Mouse (Mus musculus): ENCODE measurements around the gene Il6ra. TPM values are rescaled to one million over a fixed set of nuclear protein-coding genes. Genes with fewer than 3 reads are reported as not detected.

The Il6ra gene
- polyA plus RNA-seq, 1 experiment from 2014 or later = 17.9 TPM

GRCm38 (mm10) chr3:89880036-89880851 is 32.8 kb downstream of the Il6ra start:
- no peak overlapping the region for H3K4me3 ChIP-seq (ENCODE audit: low read depth, low read length)
- no peak overlapping the region for H3K27ac ChIP-seq (ENCODE audit: low read length)
- H3K36me3 ChIP-seq (ENCODE audit: insufficient read depth, low read length) = no peaks in the 10 kb centered on the region
- ATAC-seq = no peak
- H3K9ac ChIP-seq (replicated peaks; ENCODE audit: low read depth) = no peak overlapping the region
- DNase-seq (ENCODE audit: low spot score) = no peak
- H3K9me3 ChIP-seq (ENCODE audit: low read length) = no peaks in the 10 kb centered on the region
- no peak for TF ChIP-seq CTCF (IDR thresholded peaks at IDR 0.05)
- TF ChIP-seq EP300 (IDR thresholded peaks at IDR 0.05) = no peak
- no peak overlapping the region for H3K4me2 ChIP-seq (replicated peaks; ENCODE audit: low read depth, low read length)
- H3K27me3 ChIP-seq (replicated peaks; ENCODE audit: insufficient read depth, low read length) = no peaks in the 10 kb centered on the region
- WGBS = 62% methylated on average over 5 of the region's 5 CpGs
- no peaks in the 10 kb centered on the region for H3K4me1 ChIP-seq (ENCODE audit: insufficient read depth, low read depth, low read length)

GRCm38 (mm10) chr3:89879326-89879725 is 33.7 kb downstream of the Il6ra start:
- no peak for ATAC-seq
- H3K9me3 ChIP-seq (ENCODE audit: low read length) = no peaks in the 10 kb centered on the region
- H3K27me3 ChIP-seq (replicated peaks; ENCODE audit: insufficient read depth, low read length) = no peaks in the 10 kb centered on the region
- H3K4me2 ChIP-seq (replicated peaks; ENCODE audit: low read depth, low read length) = no peak overlapping the region
- no peaks in the 10 kb centered on the region for H3K36me3 ChIP-seq (ENCODE audit: insufficient read depth, low read length)
- no peak for DNase-seq (ENCODE audit: low spot score)
- H3K9ac ChIP-seq (replicated peaks; ENCODE audit: low read depth) = no peak overlapping the region
- H3K4me1 ChIP-seq (ENCODE audit: insufficient read depth, low read depth, low read length) = no peaks in the 10 kb centered on the region
- no peak overlapping the region for H3K27ac ChIP-seq (ENCODE audit: low read length)
- H3K4me3 ChIP-seq (ENCODE audit: low read depth, low read length) = no peak overlapping the region
- no peak for TF ChIP-seq EP300 (IDR thresholded peaks at IDR 0.05)
- TF ChIP-seq CTCF (IDR thresholded peaks at IDR 0.05) = peak; percentile 8; the same call in 1 of the 2 replicates
- WGBS = 64% methylated on average over 3 of the region's 3 CpGs

- WGBS = 46% methylated on average over 3 of the region's 3 CpGs
- Histone ChIP-seq H3K9me3 (ENCODE audit: low read length) (no peaks in the 10 kb centered on the region), H3K36me3 (ENCODE audit: insufficient read depth, low read length) (no peaks in the 10 kb centered on the region), H3K27ac (ENCODE audit: low read length) (no peak overlapping the region), H3K9ac (replicated peaks; ENCODE audit: low read depth) (no peak overlapping the region), H3K4me3 (ENCODE audit: low read depth, low read length) (no peak overlapping the region), H3K27me3 (replicated peaks; ENCODE audit: insufficient read depth, low read length) (no peaks in the 10 kb centered on the region), H3K4me2 (replicated peaks; ENCODE audit: low read depth, low read length) (no peak overlapping the region), H3K4me1 (ENCODE audit: insufficient read depth, low read depth, low read length) (no peaks in the 10 kb centered on the region)
- DNase-seq (ENCODE audit: low spot score) (no peak), ATAC-seq (no peak)
- TF ChIP-seq EP300 (IDR thresholded peaks at IDR 0.05) = no peak
- no peak for TF ChIP-seq CTCF (IDR thresholded peaks at IDR 0.05)
Observed at GRCm38 (mm10) chr3:89878456-89878855, 34.5 kb downstream of the Il6ra start.

GRCm38 (mm10) chr3:89877129-89877528 is 35.9 kb downstream of the Il6ra start:
- no peak overlapping the region for H3K9ac ChIP-seq (replicated peaks; ENCODE audit: low read depth)
- no peak overlapping the region for H3K27ac ChIP-seq (ENCODE audit: low read length)
- H3K9me3 ChIP-seq (ENCODE audit: low read length) = no peaks in the 10 kb centered on the region
- ATAC-seq (no peak), DNase-seq (ENCODE audit: low spot score) (no peak)
- H3K36me3 ChIP-seq (ENCODE audit: insufficient read depth, low read length) = no peaks in the 10 kb centered on the region
- 0 out of 2 replicates have a peak, but pooled peaks cover 3% of the 10 kb centered on the region for H3K4me1 ChIP-seq (ENCODE audit: insufficient read depth, low read depth, low read length)
- no peaks in the 10 kb centered on the region for H3K27me3 ChIP-seq (replicated peaks; ENCODE audit: insufficient read depth, low read length)
- TF ChIP-seq EP300 (IDR thresholded peaks at IDR 0.05) (no peak), CTCF (IDR thresholded peaks at IDR 0.05) (no peak)
- 74% methylated on average over 8 of the region's 8 CpGs for WGBS
- H3K4me3 ChIP-seq (ENCODE audit: low read depth, low read length) = no peak overlapping the region
- no peak overlapping the region for H3K4me2 ChIP-seq (replicated peaks; ENCODE audit: low read depth, low read length)

- no peak for DNase-seq (ENCODE audit: low spot score)
- no peak overlapping the region for H3K27ac ChIP-seq (ENCODE audit: low read length)
- TF ChIP-seq EP300 (IDR thresholded peaks at IDR 0.05) (no peak), CTCF (IDR thresholded peaks at IDR 0.05) (no peak)
- H3K36me3 ChIP-seq (ENCODE audit: insufficient read depth, low read length) = no peaks in the 10 kb centered on the region
- no peaks in the 10 kb centered on the region for H3K27me3 ChIP-seq (replicated peaks; ENCODE audit: insufficient read depth, low read length)
- H3K4me3 ChIP-seq (ENCODE audit: low read depth, low read length) = no peak overlapping the region
- no peak overlapping the region for H3K4me2 ChIP-seq (replicated peaks; ENCODE audit: low read depth, low read length)
- 64% methylated on average over 4 of the region's 4 CpGs for WGBS
- no peak overlapping the region for H3K9ac ChIP-seq (replicated peaks; ENCODE audit: low read depth)
- ATAC-seq = no peak
- 0 out of 2 replicates have a peak, but pooled peaks cover 3% of the 10 kb centered on the region for H3K4me1 ChIP-seq (ENCODE audit: insufficient read depth, low read depth, low read length)
- no peaks in the 10 kb centered on the region for H3K9me3 ChIP-seq (ENCODE audit: low read length)
Observed at GRCm38 (mm10) chr3:89876469-89876868, 36.5 kb downstream of the Il6ra start.

- Histone ChIP-seq H3K27me3 (replicated peaks; ENCODE audit: insufficient read depth, low read length) (no peaks in the 10 kb centered on the region), H3K9ac (replicated peaks; ENCODE audit: low read depth) (no peak overlapping the region), H3K36me3 (ENCODE audit: insufficient read depth, low read length) (no peaks in the 10 kb centered on the region), H3K9me3 (ENCODE audit: low read length) (no peaks in the 10 kb centered on the region), H3K4me2 (replicated peaks; ENCODE audit: low read depth, low read length) (no peak overlapping the region), H3K4me3 (ENCODE audit: low read depth, low read length) (no peak overlapping the region), H3K4me1 (ENCODE audit: insufficient read depth, low read depth, low read length) (0 out of 2 replicates have a peak, but pooled peaks cover 3% of the 10 kb centered on the region), H3K27ac (ENCODE audit: low read length) (no peak overlapping the region)
- no peak for ATAC-seq
- DNase-seq (ENCODE audit: low spot score) = no peak
- no peak for TF ChIP-seq CTCF (IDR thresholded peaks at IDR 0.05)
- no peak for TF ChIP-seq EP300 (IDR thresholded peaks at IDR 0.05)
- WGBS = 80% methylated on average over 8 of the region's 8 CpGs
Observed at GRCm38 (mm10) chr3:89875781-89876180, 37.2 kb downstream of the Il6ra start.

Measured in lung, postnatal 0 days (tissue).